Mouse (Mus musculus): ENCODE data around the gene Kcnk18.

Gene Kcnk18

GRCm38 (mm10) chr19:59218991-59219390 lies at the start of gene Kcnk18:
TSS of gene Kcnk18 (plus strand) at chr19:59219214.
- DNase-seq: no peak

DNA sequence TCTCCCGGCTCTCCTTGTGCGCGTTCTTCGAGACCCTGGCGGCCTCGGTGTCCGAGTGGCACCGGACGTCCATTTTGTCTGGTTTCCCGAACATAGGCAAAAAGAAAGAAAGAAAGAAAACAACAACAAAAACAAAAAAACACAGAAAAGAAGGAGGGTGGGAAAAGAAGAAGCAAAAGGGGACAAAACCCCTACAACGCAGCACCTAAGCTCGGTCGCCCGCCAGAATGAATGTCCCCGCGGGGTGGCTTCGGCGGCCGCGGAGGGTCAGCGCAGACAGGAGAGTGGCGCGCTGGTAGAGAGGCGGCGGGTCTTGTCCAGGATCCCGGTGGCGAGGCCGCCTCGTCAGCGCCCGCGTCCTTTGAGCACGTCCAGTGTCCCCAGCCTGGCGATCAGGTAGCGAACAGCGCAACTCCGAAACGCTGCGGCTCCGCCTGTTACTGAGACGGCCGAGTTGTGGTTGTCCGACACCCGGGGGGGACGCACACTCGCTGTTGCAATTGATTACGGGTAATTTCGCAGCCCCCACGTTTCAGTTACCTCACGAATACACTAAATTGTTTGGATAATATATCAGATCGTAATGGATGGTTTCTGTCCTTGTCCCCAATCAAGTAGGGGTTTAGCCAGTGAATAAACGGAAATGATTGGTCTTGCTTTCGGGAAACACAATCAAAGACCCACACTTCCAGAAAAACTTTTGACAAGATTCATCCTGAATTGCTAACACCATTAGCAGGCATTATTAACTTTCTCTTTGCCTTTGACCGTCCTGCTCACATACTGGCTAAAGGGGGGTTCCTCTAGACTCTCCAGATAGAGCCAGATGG lies 48.9 kb upstream of the Kcnk18 start, which contains the start of gene Vax1:
TSS of gene Vax1 (minus strand) at position 121 of the 830 bp plus-strand sequence.
- no peak for DNase-seq

GRCm38 (mm10) chr19:59170766-59171095 lies 48.3 kb upstream of the Kcnk18 start:
- DNase-seq: no peak

- no peak for DNase-seq
Observed at GRCm38 (mm10) chr19:59171151-59171870, 47.7 kb upstream of the Kcnk18 start.

GRCm38 (mm10) chr19:59171871-59172245 lies 47.2 kb upstream of the Kcnk18 start:
- DNase-seq: no peak

DNA sequence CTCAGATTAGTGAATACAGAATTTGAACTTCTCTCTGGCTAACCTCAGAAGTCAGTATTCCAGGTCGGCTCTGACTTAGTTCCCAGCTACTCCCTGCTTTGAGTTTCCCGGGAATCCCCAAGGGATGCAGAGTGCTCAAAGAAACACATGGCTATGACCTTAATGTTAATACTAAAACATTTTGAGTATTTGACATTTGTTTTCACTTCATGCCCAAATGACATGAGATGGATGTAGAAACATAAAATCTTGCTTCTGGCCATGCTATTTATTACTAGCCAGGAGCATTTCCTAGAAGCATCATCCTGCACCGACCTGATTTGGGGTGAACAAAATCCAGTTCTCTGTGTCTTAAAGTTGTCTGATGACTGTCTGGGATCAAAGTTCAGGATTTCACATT lies 46.2 kb upstream of the Kcnk18 start:
- no peak for DNase-seq

DNA sequence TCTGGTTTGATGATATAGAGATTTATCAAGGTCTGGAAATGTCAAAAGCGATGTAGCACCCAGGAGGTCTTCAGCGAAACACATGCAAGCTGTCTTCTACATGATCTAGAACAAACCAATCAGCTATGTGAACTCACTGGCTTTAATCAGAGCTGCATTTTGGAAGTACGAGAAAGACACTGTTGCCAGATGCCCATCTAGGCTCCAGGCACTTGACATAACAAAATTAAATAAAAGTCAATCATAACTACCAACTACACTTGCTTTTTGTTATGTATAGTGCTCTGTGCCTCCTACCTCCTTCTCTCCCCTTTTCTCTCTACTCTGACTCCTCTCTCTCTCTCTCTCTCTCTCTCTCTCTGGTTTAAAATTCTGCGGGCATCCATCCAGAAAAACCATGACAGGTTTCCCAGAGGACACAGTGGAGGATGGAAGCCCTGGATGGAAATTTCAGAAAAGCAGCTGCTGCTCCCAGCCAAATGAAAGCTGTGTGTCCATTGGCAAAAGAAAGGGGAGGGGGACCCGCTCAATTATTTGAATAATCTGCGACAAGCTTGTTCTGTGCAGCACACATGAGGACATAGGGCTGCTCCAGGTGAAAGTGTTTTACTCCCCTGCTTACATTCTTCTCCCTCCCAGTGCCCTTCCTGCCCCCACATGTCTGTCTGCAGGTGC lies 45.5 kb upstream of the Kcnk18 start:
- no peak for DNase-seq

DNA sequence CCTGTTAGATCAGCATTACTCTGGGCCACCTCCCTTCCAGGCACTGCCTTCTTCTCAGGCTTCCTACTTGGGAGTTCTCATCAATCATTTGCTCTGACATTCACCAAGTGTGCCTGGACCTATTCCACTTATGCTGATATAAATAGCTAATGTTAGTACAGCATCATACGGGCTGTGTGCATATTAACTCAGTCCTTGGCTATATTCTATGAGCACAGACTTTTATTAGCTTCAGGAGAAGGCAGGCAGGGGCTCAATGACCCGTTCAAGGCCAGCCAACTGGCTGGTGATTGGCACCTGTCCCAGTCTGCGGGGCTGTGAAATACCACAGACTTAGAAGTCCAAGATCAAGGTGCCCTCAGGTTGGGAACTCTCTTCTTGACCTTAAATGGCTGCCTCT lies 35.0 kb upstream of the Kcnk18 start:
- DNase-seq: no peak

DNA sequence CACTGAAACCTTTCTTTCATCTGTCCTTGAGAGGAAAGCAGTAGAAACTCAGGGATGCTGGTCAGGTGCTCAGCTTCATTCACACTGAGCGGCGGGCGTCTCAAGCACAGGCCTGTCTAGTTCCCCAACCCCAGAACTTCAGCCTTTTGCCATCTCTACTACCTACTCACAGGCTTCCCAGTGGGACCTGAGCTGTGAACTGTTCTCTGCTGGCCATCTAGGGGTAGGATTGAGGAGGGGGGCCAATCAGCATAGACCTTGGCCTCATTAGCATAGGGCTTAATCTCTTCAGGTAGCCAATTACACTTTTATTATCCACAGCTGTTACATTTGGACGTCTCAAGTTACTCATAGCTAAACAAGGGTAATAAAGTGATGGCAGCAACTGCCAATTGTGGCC lies 30.0 kb upstream of the Kcnk18 start:
- no peak for DNase-seq

- DNase-seq: no peak
Observed at GRCm38 (mm10) chr19:59190431-59191122, 28.4 kb upstream of the Kcnk18 start.

DNA sequence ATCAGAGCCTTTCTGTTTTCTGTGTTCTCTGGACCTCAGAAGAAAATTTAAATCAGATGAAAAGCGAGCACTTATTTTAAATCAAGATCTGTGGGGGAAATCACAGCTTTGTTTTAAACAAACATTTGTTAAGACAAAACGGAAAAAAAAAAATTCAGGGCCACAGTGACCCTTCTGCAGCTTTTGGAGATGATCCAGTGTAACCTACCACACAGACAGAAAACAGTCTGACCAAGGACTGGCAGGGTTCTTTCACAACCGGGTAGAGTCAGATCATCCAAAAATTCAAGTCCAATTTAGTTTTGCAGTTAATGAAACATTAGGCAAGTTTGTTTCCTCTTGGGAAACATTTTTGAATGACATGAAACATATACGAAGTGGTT lies 27.9 kb upstream of the Kcnk18 start:
- DNase-seq: no peak

DNA sequence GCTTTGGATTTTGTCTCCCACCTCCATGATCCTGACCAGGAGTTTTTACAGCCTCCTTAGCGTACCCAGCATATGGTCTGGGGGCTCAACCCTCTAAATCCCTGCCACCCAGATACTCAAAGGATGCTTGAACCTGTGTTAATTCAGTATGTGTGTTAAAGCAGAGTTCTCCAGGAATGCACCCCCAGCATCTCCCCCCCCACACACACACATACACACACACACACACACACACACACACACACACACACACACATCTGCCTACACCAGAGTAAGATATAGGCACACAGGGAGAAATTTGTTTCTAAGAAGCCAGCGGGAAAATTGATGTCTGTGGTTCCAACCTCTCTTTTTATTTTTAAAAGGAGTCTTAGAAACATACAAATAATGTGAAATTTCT lies 26.5 kb upstream of the Kcnk18 start:
- DNase-seq: no peak

DNA sequence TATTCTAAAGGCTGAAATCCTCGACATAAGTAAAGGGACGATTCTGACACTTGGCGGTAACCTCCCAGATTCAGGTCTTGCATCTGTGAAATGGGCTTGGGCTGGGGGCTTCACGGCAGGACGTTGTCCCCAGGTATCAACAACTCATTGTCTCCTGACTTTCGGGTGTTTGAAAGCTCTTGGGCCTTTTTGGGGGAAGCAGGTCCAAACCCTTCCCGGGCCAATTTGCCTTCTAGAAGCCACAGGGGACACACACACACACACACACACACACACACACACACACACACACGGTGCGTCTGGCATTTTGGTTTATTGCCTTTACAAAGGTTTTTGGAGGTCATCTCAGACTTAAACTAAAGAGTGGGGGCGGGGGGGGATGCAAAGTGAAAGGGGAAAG lies 25.6 kb upstream of the Kcnk18 start:
- no peak for DNase-seq

- DNase-seq: no peak
Observed at GRCm38 (mm10) chr19:59193986-59194820, 24.8 kb upstream of the Kcnk18 start.

GRCm38 (mm10) chr19:59195181-59195770 lies 23.7 kb upstream of the Kcnk18 start:
- DNase-seq: no peak

DNA sequence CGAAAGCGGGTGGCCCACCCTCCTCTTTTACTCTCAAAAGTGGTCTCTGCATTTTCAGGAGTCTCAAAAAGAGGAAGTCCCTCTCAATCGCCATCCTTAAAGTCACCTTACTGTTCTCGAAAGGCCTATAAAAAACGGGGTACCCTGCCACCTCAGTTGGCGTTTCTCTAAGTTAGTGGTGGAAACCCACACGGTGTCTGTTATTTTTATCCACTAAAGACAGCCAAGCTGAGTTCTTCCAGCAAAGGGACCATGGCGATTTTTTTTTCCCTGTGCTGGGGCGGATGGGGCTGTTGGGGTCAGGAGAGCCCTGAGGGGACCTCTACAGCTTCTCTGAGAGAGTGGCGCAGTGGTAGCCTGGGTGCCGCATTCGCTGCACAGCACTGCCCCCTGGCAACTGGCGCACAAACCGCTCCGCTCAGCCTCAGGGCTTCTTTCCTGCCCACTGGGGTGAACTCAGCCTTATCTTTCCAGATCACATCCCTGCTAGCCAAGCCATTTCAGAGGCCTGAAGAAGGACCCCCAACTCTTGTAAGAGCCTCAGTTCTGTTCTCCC lies 22.8 kb upstream of the Kcnk18 start:
- peak; percentile 38 for DNase-seq

- DNase-seq: peak; percentile 18
Observed at GRCm38 (mm10) chr19:59198161-59198560, 20.9 kb upstream of the Kcnk18 start.

DNA sequence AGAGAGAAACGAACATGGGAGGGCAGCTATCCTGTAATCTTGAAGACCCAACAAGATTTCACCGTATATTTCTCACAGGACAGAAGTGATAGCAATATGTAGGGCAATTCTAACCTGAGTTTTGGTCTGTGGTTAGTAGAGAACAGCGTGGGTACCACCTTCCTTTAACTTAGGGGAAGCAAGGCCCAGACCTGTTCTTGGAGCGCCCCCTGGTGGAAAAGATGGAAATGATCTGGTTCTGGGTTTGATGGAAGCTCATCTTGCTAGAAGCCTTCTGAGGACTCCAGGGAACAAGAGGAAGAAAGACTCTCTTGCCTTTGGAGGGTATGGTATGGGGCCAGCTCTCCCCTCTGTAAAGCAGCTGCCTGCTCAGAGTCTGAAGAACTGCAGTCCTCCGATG lies 10.5 kb upstream of the Kcnk18 start:
- peak; percentile 77 for DNase-seq

GRCm38 (mm10) chr19:59208986-59209385 lies 10.0 kb upstream of the Kcnk18 start:
- DNase-seq: no peak

DNA sequence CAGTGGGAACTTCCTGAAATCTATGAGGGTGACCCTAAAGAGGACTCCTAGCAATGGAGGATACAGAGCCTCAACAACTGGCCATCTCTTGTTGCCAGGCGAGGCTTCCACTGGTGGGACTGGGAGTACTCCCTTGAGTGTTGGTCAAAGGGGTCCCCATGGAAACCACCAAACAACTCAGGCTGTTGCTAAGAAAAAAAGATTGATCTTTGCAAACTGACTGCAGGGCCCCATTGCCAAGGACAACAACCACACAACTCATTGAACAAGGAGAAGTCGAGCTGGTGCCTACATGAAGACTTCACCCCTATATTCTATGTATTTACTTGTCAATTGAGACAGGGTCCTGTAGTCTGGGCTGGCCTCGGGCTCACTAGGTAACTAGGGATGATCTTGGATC lies 2.1 kb upstream of the Kcnk18 start:
- no peak for DNase-seq

GRCm38 (mm10) chr19:59221131-59221530 lies 2.1 kb downstream of the Kcnk18 start:
- DNase-seq: no peak

DNA sequence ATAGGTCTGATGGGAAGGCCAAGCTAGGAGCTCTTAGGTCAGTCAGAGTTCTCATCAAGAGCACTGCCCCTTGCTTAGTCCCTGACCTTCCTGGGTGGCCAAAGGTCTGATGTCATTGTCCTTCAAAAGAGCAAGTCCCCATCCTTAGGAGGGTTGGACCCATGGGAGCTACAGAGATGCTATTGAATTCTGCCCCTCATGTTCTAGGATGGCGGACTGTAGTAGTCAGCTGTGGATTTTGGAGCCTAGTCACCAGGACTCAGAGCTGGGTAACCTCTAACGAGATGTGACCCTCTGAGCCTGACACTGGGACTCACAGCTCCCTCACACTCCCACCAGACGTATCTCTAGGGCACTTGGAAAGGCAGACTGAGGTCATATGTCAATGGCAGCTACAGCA lies 9.4 kb downstream of the Kcnk18 start:
- DNase-seq: no peak
